Mouse (Mus musculus): Measurements from ENCODE around the gene Slc16a12. TPM values are rescaled to one million over a fixed set of nuclear protein-coding genes. Genes with fewer than 3 reads are reported as not detected.

The Slc16a12 gene
- total RNA-seq, 1 experiment: 0.13 TPM

GRCm38 (mm10) chr19:34697461-34697860 lies 49.6 kb downstream of the Slc16a12 start:
- no peak for DNase-seq (ENCODE audit: low read depth, low spot score)
- no peak for TF ChIP-seq HCFC1 (IDR thresholded peaks at IDR 0.05; ENCODE audit: borderline replicate concordance, insufficient read depth, low read length)
- TF ChIP-seq MAFK (IDR thresholded peaks at IDR 0.05; ENCODE audit: insufficient read depth, low read depth, low read length): no peak
- TF ChIP-seq ZC3H11A (IDR thresholded peaks at IDR 0.05; ENCODE audit: borderline replicate concordance, low read depth, low read length): no peak
- no peak for TF ChIP-seq CHD2 (IDR thresholded peaks at IDR 0.05; ENCODE audit: low read depth, low read length)
- no peak for TF ChIP-seq ZNF384 (IDR thresholded peaks at IDR 0.05; ENCODE audit: low read depth, low read length)
- Histone ChIP-seq H3K9me3 (ENCODE audit: control insufficient read depth, insufficient read depth, low read depth, low read length) (no peaks in the 10 kb centered on the region), H3K9ac (ENCODE audit: insufficient read depth, low read depth, low read length, poor library complexity, severe bottlenecking) (no peak overlapping the region), H3K4me1 (ENCODE audit: control insufficient read depth in 2 of 2, insufficient read depth in 2 of 2, low read length in 2 of 2, poor library complexity in 1 of 2) (no peaks in the 10 kb centered on the region), H3K36me3 (ENCODE audit: control insufficient read depth, insufficient read depth, low read length, poor library complexity, severe bottlenecking) (no peaks in the 10 kb centered on the region), H3K4me3 (ENCODE audit: insufficient read depth in 1 of 2, low read depth in 1 of 2, low read length in 2 of 2, poor library complexity in 1 of 2, severe bottlenecking in 1 of 2) (no peak overlapping the region), H3K27ac (ENCODE audit: insufficient read depth, low read depth, low read length, poor library complexity, severe bottlenecking) (no peak overlapping the region)
- in situ Hi-C loops (cut with MboI; ENCODE audit: low sequenced_read_pairs in 2 of 2, unreplicated experiment in 2 of 2): no loop called here

GRCm38 (mm10) chr19:34696352-34696986 lies 50.6 kb downstream of the Slc16a12 start:
- Histone ChIP-seq H3K9ac (ENCODE audit: insufficient read depth, low read depth, low read length, poor library complexity, severe bottlenecking) (no peak overlapping the region), H3K9me3 (ENCODE audit: control insufficient read depth, insufficient read depth, low read depth, low read length) (no peaks in the 10 kb centered on the region), H3K27ac (ENCODE audit: insufficient read depth, low read depth, low read length, poor library complexity, severe bottlenecking) (no peak overlapping the region), H3K4me1 (ENCODE audit: control insufficient read depth in 2 of 2, insufficient read depth in 2 of 2, low read length in 2 of 2, poor library complexity in 1 of 2) (no peaks in the 10 kb centered on the region), H3K36me3 (ENCODE audit: control insufficient read depth, insufficient read depth, low read length, poor library complexity, severe bottlenecking) (no peaks in the 10 kb centered on the region), H3K4me3 (ENCODE audit: insufficient read depth in 1 of 2, low read depth in 1 of 2, low read length in 2 of 2, poor library complexity in 1 of 2, severe bottlenecking in 1 of 2) (no peak overlapping the region)
- DNase-seq (ENCODE audit: low read depth, low spot score): no peak
- in situ Hi-C loops (cut with MboI; ENCODE audit: low sequenced_read_pairs in 2 of 2, unreplicated experiment in 2 of 2): no loop called here
- TF ChIP-seq ZNF384 (IDR thresholded peaks at IDR 0.05; ENCODE audit: low read depth, low read length): no peak
- no peak for TF ChIP-seq MAFK (IDR thresholded peaks at IDR 0.05; ENCODE audit: insufficient read depth, low read depth, low read length)
- no peak for TF ChIP-seq ZC3H11A (IDR thresholded peaks at IDR 0.05; ENCODE audit: borderline replicate concordance, low read depth, low read length)
- TF ChIP-seq CHD2 (IDR thresholded peaks at IDR 0.05; ENCODE audit: low read depth, low read length): no peak
- no peak for TF ChIP-seq HCFC1 (IDR thresholded peaks at IDR 0.05; ENCODE audit: borderline replicate concordance, insufficient read depth, low read length)

GRCm38 (mm10) chr19:34691402-34691801 lies 55.7 kb downstream of the Slc16a12 start:
- in situ Hi-C loops (cut with MboI; ENCODE audit: low sequenced_read_pairs in 2 of 2, unreplicated experiment in 2 of 2): no loop called here
- no peaks in the 10 kb centered on the region for H3K36me3 ChIP-seq (ENCODE audit: control insufficient read depth, insufficient read depth, low read length, poor library complexity, severe bottlenecking)
- no peak overlapping the region for H3K27ac ChIP-seq (ENCODE audit: insufficient read depth, low read depth, low read length, poor library complexity, severe bottlenecking)
- H3K9ac ChIP-seq (ENCODE audit: insufficient read depth, low read depth, low read length, poor library complexity, severe bottlenecking): no peak overlapping the region
- no peak overlapping the region for H3K4me3 ChIP-seq (ENCODE audit: insufficient read depth in 1 of 2, low read depth in 1 of 2, low read length in 2 of 2, poor library complexity in 1 of 2, severe bottlenecking in 1 of 2)
- DNase-seq (ENCODE audit: low read depth, low spot score): no peak
- no peaks in the 10 kb centered on the region for H3K9me3 ChIP-seq (ENCODE audit: control insufficient read depth, insufficient read depth, low read depth, low read length)
- no peaks in the 10 kb centered on the region for H3K4me1 ChIP-seq (ENCODE audit: control insufficient read depth in 2 of 2, insufficient read depth in 2 of 2, low read length in 2 of 2, poor library complexity in 1 of 2)
- TF ChIP-seq ZNF384 (IDR thresholded peaks at IDR 0.05; ENCODE audit: low read depth, low read length): no peak
- no peak for TF ChIP-seq ZC3H11A (IDR thresholded peaks at IDR 0.05; ENCODE audit: borderline replicate concordance, low read depth, low read length)
- no peak for TF ChIP-seq MAFK (IDR thresholded peaks at IDR 0.05; ENCODE audit: insufficient read depth, low read depth, low read length)
- no peak for TF ChIP-seq CHD2 (IDR thresholded peaks at IDR 0.05; ENCODE audit: low read depth, low read length)
- no peak for TF ChIP-seq HCFC1 (IDR thresholded peaks at IDR 0.05; ENCODE audit: borderline replicate concordance, insufficient read depth, low read length)

- Histone ChIP-seq H3K4me3 (ENCODE audit: insufficient read depth in 1 of 2, low read depth in 1 of 2, low read length in 2 of 2, poor library complexity in 1 of 2, severe bottlenecking in 1 of 2) (no peak overlapping the region), H3K27ac (ENCODE audit: insufficient read depth, low read depth, low read length, poor library complexity, severe bottlenecking) (no peak overlapping the region), H3K9ac (ENCODE audit: insufficient read depth, low read depth, low read length, poor library complexity, severe bottlenecking) (no peak overlapping the region), H3K9me3 (ENCODE audit: control insufficient read depth, insufficient read depth, low read depth, low read length) (no peaks in the 10 kb centered on the region), H3K36me3 (ENCODE audit: control insufficient read depth, insufficient read depth, low read length, poor library complexity, severe bottlenecking) (no peaks in the 10 kb centered on the region), H3K4me1 (ENCODE audit: control insufficient read depth in 2 of 2, insufficient read depth in 2 of 2, low read length in 2 of 2, poor library complexity in 1 of 2) (no peaks in the 10 kb centered on the region)
- DNase-seq (ENCODE audit: low read depth, low spot score): no peak
- in situ Hi-C loops (cut with MboI; ENCODE audit: low sequenced_read_pairs in 2 of 2, unreplicated experiment in 2 of 2): no loop called here
- no peak for TF ChIP-seq MAFK (IDR thresholded peaks at IDR 0.05; ENCODE audit: insufficient read depth, low read depth, low read length)
- TF ChIP-seq CHD2 (IDR thresholded peaks at IDR 0.05; ENCODE audit: low read depth, low read length): no peak
- no peak for TF ChIP-seq ZNF384 (IDR thresholded peaks at IDR 0.05; ENCODE audit: low read depth, low read length)
- no peak for TF ChIP-seq HCFC1 (IDR thresholded peaks at IDR 0.05; ENCODE audit: borderline replicate concordance, insufficient read depth, low read length)
- TF ChIP-seq ZC3H11A (IDR thresholded peaks at IDR 0.05; ENCODE audit: borderline replicate concordance, low read depth, low read length): no peak
Measured at GRCm38 (mm10) chr19:34685530-34685929, 61.6 kb downstream of the Slc16a12 start.

Data from ES-E14 (cell line).